Mouse (Mus musculus) liver, adult 2 months (tissue): ENCODE measurements at regions not wholly inside any gene's neighbourhood (a gene's known extent, or its start where the extent isn't known, plus 50 kb on each side); places are given as distances from the start of the nearest gene placed in this dataset.

Source experiments
- CTCF ChIP-seq: fragments of 200-500 bp; IDR thresholded peaks from 2 replicates; pipeline ENCODE4 v1.5.1; 2011; ENCODE audit warnings: low read depth, low read length, control low read depth
- POLR2A ChIP-seq: fragments of 200-500 bp; IDR thresholded peaks from 2 replicates; pipeline ENCODE4 v1.6.1; 2011; ENCODE audit warnings: low read length, control low read depth; ENCODE audit not compliant: insufficient read depth; ENCODE audit errors: extremely low read depth

DNA sequence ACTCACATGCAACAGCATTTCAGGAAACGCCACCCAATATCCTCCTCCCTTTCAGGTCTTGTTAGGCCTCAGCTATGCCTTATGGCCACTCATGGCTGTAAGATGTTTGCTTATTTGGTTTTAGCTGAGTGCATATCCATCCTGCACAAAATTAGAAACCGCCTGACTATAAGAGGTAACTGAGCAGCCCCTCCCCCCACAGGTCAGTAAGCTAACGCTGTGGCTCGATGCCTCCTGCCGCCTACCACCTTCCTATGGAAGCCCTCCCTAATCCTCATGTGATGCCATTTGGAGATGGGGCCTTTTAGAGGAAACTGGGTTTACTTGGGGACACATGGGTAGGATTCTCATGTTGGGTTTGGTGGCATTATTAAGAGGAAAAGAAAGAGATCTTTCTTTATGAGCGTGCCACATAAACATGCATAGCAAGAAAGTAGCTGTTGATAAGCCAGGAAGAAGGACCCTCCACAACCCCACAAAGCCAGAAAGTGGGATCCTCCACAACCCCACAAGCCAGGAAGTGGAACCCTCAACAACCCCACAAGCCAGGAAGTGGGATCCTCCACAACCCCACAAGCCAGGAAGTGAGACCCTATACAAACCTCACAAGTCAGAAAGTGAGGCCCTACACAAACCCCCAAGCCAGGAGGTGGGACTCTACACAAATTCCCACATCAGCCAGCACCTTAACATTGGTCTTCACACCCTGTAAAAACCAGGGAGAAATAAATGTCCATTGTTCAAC is 134.5 kb downstream of the Tmem17 start:
- no peak for TF ChIP-seq CTCF
- TF ChIP-seq POLR2A = no peak
